Mouse (Mus musculus) liver, embryonic 14.5 days (tissue): ENCODE data around the gene Dynlrb2. TPM values are rescaled to one million over a fixed set of nuclear protein-coding genes. Genes with fewer than 3 reads are reported as not detected.

Experiments
- ATAC-seq: fragments of 200-750 bp; cut with Nextera tagmentation; 2 replicates; pipeline ENCODE4 v1.8.0; 2017; ENCODE audit warnings: moderate number of reproducible peaks, mild to moderate bottlenecking, moderate library complexity; ENCODE audit not compliant: insufficient read depth
- DNase-seq, 3 experiments: peaks; one replicate each; pipeline ENCODE4 v3.0.0-alpha.2; 2012 to 2013; ENCODE audit warnings: low read depth in 3 of 3, low spot score in 3 of 3
- H3K27ac ChIP-seq: fragments of 300-500 bp; sonication (generic); 2 replicates; pipeline ENCODE4 v1.5.1; 2014; ENCODE audit warnings: moderate library complexity, mild to moderate bottlenecking, control low read depth, inconsistent platforms
- H3K27me3 ChIP-seq: fragments of 300-500 bp; sonication (generic); 2 replicates; pipeline ENCODE4 v1.6.1; 2014; ENCODE audit warnings: mild to moderate bottlenecking, low read length, moderate library complexity; ENCODE audit not compliant: control insufficient read depth, insufficient read depth
- H3K36me3 ChIP-seq: fragments of 300-500 bp; sonication (generic); replicated peaks from 2 replicates; pipeline ENCODE4 v1.6.1; 2014; ENCODE audit warnings: low read depth; ENCODE audit not compliant: control insufficient read depth, insufficient read depth
- H3K4me1 ChIP-seq, 2 experiments: fragments of 200-500 bp in 1 of 2; fragments of 300-500 bp in 1 of 2; sonication (generic) in 1 of 2; replicated peaks; 2 replicates each; pipeline ENCODE4 v1.6.1; 2012 to 2014; ENCODE audit warnings: antibody characterized with exemption in 1 of 2, inconsistent platforms in 1 of 2, low read length in 1 of 2; ENCODE audit not compliant: control insufficient read depth in 2 of 2, insufficient read depth in 2 of 2
- H3K4me2 ChIP-seq: fragments of 300-500 bp; sonication (generic); 2 replicates; pipeline ENCODE4 v1.6.1; 2014; ENCODE audit warnings: low read depth, mild to moderate bottlenecking, control low read depth, moderate library complexity
- H3K4me3 ChIP-seq, 2 experiments: fragments of 200-500 bp in 1 of 2; fragments of 300-500 bp in 1 of 2; sonication (generic) in 1 of 2; 2 replicates each; pipeline ENCODE4 v1.5.1; 2012 to 2014; ENCODE audit warnings: low read depth in 2 of 2, low read length in 2 of 2, mild to moderate bottlenecking in 2 of 2, control low read depth in 1 of 2, inconsistent platforms in 1 of 2, moderate library complexity in 1 of 2; ENCODE audit not compliant: insufficient read depth in 1 of 2
- H3K9ac ChIP-seq: fragments of 300-500 bp; sonication (generic); replicated peaks from 2 replicates; pipeline ENCODE4 v1.6.1; 2014; ENCODE audit warnings: mild to moderate bottlenecking, control low read depth, moderate library complexity
- H3K9me3 ChIP-seq: fragments of 300-500 bp; sonication (generic); 2 replicates; pipeline ENCODE4 v1.6.1; 2016; ENCODE audit warnings: low read length, mixed read lengths; ENCODE audit not compliant: control insufficient read depth
- CTCF ChIP-seq: IDR thresholded peaks from 2 replicates; pipeline ENCODE4 v1.5.1; 2016; ENCODE audit warnings: antibody characterized with exemption, low read depth, control low read depth
- EP300 ChIP-seq: IDR thresholded peaks from 2 replicates; pipeline ENCODE4 v1.6.1; 2016; ENCODE audit warnings: antibody characterized with exemption, low read depth
- WGBS: fragments of 180-500 bp; shearing (Covaris S2); extraction: QIAGEN DNeasy Blood & Tissue Kit; methylation state at CpG from one replicate; pipeline ENCODE4 v1.1.7; 2014; ENCODE audit not compliant: insufficient replicate concordance; 5-methylcytosine and 5-hydroxymethylcytosine counted together
- polyA plus RNA-seq, 2 experiments: library from polyadenylated mRNA; depleted of rRNA in 1 of 2; stranded (reverse) in 1 of 2; unstranded in 1 of 2; fragments of >200 nt; fragmentation: Nextera tagmentation in 1 of 2; extraction: Ambion mirVana in 1 of 2; gene quantifications; 2 replicates each; pipeline versions ENCODE4 v1.2.1 to v1.2.3; 2012 to 2014

Gene Dynlrb2
- polyA plus RNA-seq, 2 experiments: not detected

DNA sequence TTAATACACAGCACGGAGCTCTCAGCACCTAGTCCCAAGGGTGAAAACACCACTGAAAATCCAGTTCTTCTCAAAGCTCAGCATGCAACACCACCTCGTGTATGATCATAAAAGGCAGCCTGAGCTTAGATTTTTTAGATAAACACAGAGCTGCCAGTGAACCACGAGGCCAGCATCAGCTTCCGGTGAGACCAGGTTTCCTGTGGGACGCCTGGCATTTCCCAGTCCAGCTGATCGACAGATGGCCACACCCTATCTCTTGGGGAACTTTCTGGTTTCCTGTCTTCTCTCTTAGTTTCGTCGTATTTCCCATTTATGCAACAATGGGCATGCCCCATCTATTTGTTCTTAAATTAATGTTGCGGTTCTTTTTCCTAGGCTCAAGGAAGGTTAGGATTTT is 26.8 kb upstream of the Dynlrb2 start:
- no peak for DNase-seq
- Histone ChIP-seq H3K9ac (no peak overlapping the region), H3K36me3 (no peaks in the 10 kb centered on the region), H3K4me1 (no peaks in the 10 kb centered on the region), H3K9me3 (no peaks in the 10 kb centered on the region), H3K27ac (no peak overlapping the region), H3K4me2 (no peak overlapping the region), H3K27me3 (no peaks in the 10 kb centered on the region), H3K4me3 (no peak overlapping the region)
- TF ChIP-seq CTCF (no peak), EP300 (no peak)
- WGBS: 25% methylated on average over 9 of the region's 9 CpGs
- no peak for ATAC-seq

DNA sequence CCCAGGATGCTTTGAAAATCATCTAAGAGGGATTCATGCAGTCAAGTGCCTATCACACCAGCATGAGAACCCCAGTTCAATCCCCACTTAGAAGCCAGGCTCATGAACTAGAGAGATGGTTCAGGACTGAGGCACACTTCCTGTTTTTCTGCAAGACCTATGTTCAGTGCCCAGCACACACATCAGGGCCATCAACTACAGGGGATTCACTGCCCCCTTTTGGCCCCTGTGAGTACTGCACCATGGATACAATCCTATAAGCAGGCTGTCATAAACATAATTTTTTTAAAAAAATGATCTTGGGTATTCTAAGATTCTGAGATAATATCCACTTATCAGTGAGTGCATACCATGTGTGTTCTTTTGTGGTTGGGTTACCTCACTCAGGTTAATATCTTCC is 26.1 kb upstream of the Dynlrb2 start:
- Histone ChIP-seq H3K27me3 (no peaks in the 10 kb centered on the region), H3K9me3 (no peaks in the 10 kb centered on the region), H3K4me3 (no peak overlapping the region), H3K4me2 (no peak overlapping the region), H3K4me1 (no peaks in the 10 kb centered on the region), H3K27ac (no peak overlapping the region), H3K9ac (no peak overlapping the region), H3K36me3 (no peaks in the 10 kb centered on the region)
- ATAC-seq (no peak), DNase-seq (no peak)
- TF ChIP-seq CTCF (peak; percentile 44), EP300 (no peak)

DNA sequence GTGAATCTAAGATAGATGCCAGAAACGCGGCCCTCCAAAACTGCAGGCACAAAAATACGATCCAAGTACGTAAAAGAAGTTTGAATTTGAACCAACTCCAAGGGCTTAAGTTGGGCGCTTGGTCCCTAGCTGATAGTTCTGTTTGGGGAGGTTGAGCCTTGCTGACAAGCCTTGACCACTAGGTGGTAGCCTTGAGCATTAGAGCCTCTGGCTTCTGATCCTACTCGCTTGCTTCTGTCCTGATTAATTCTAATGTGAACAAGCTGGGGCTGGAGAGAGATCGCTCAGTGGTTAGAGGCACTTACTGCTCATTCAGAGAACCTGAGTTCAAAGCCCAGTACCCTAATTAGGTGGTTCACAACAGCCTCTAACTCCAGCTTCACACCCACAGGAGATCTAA is 23.9 kb upstream of the Dynlrb2 start:
- Histone ChIP-seq H3K36me3 (no peaks in the 10 kb centered on the region), H3K4me1 (no peaks in the 10 kb centered on the region), H3K27me3 (no peaks in the 10 kb centered on the region), H3K4me2 (no peak overlapping the region), H3K4me3 (no peak overlapping the region), H3K9me3 (no peaks in the 10 kb centered on the region), H3K27ac (no peak overlapping the region), H3K9ac (no peak overlapping the region)
- peak; percentile 78 for TF ChIP-seq CTCF
- TF ChIP-seq EP300: no peak
- ATAC-seq (no peak), DNase-seq (peak in 2 of 3 experiments; percentile 6 to 7)
- WGBS: 9% methylated on average over 7 of the region's 7 CpGs

DNA sequence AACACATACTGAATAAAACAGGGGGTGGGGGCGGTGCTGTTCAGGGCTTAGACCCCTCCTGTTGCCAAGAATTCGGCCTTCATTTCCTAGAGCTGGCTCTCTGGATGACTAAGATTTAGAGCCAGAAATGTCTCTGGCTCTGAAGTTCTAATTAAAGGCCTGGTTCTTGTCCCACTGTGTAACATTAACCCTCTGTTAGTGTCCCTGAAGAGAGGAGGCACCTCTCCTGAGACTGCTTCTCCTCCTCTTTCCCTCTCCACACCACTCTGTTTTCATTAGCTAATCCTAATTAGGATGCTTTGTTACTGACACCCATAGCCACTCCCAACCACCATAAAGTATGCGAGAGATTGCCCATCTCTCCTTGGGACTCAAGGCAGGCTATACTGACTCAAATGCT is 22.0 kb upstream of the Dynlrb2 start:
- Histone ChIP-seq H3K36me3 (no peaks in the 10 kb centered on the region), H3K27me3 (no peaks in the 10 kb centered on the region), H3K4me3 (no peak overlapping the region), H3K4me1 (no peaks in the 10 kb centered on the region), H3K9ac (no peak overlapping the region), H3K4me2 (no peak overlapping the region), H3K9me3 (no peaks in the 10 kb centered on the region), H3K27ac (no peak overlapping the region)
- no peak for ATAC-seq
- TF ChIP-seq EP300: no peak
- no peak for TF ChIP-seq CTCF
- no peak for DNase-seq
- 38% methylated on average over 3 of the region's 3 CpGs for WGBS

DNA sequence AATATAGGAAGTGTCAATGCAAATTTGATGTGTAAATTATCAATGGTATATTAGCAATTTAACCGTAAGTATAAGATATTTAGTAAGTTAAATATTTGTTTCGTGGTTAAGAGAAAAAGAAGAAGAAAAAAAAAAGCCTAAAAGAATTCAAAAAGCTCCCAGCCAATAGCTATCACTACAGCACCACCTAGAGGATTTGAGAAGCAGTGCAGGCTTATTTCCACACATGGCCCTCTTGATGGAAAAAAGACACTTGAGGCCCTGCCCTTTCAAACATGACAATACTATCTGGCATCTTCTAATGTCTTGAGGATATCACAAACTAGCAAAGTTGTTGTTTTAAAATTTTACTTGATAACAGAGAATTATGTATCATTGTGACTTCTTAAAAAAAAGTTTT is 20.7 kb upstream of the Dynlrb2 start:
- WGBS: 24% methylated on average over 2 of the region's 2 CpGs
- Histone ChIP-seq H3K36me3 (no peaks in the 10 kb centered on the region), H3K4me3 (no peak overlapping the region), H3K27ac (no peak overlapping the region), H3K9me3 (no peaks in the 10 kb centered on the region), H3K27me3 (no peaks in the 10 kb centered on the region), H3K4me1 (no peaks in the 10 kb centered on the region), H3K4me2 (no peak overlapping the region), H3K9ac (no peak overlapping the region)
- DNase-seq (peak in 1 of 3 experiments; percentile 10), ATAC-seq (no peak)
- TF ChIP-seq CTCF (peak; percentile 59), EP300 (no peak)
